Mouse (Mus musculus): ENCODE results near the gene Vps25.

- TF ChIP-seq POLR2A (IDR thresholded peaks at IDR 0.05; ENCODE audit: borderline replicate concordance, low read depth, low read length) = no peak
- no peak for TF ChIP-seq CTCF (IDR thresholded peaks at IDR 0.05; ENCODE audit: low read depth, low read length)
Measured at GRCm38 (mm10) chr11:101255826-101256775, 2.6 kb downstream of the Vps25 start.

Data from bone marrow macrophage, adult 2 months (primary cell).